Mouse (Mus musculus) kidney, embryonic 16.5 days (tissue): ENCODE measurements around the gene Chit1. TPM values are rescaled to one million over a fixed set of nuclear protein-coding genes. Genes with fewer than 3 reads are reported as not detected.

Experiments used
- ATAC-seq: fragments of 200-750 bp; cut with Nextera tagmentation; 2 replicates; pipeline ENCODE4 v1.8.0; 2017; ENCODE audit warnings: moderate TSS enrichment; ENCODE audit not compliant: low FRiP score, low TSS enrichment
- H3K27ac ChIP-seq: fragments of 300-500 bp; sonication (generic); 2 replicates; pipeline ENCODE4 v1.5.1; 2014; ENCODE audit warnings: low read length
- H3K27me3 ChIP-seq: fragments of 300-500 bp; sonication (generic); 2 replicates; pipeline ENCODE4 v1.6.1; 2014; ENCODE audit warnings: low read length, control low read depth, mixed read lengths; ENCODE audit not compliant: insufficient read depth
- H3K36me3 ChIP-seq: fragments of 300-500 bp; sonication (generic); 2 replicates; pipeline ENCODE4 v1.6.1; 2014; ENCODE audit warnings: low read length, control low read depth, mixed read lengths; ENCODE audit not compliant: insufficient read depth
- H3K4me1 ChIP-seq: fragments of 300-500 bp; sonication (generic); 2 replicates; pipeline ENCODE4 v1.6.1; 2014; ENCODE audit warnings: low read length, control low read depth, mixed read lengths; ENCODE audit not compliant: insufficient read depth
- H3K4me2 ChIP-seq: fragments of 300-500 bp; sonication (generic); replicated peaks from 2 replicates; pipeline ENCODE4 v1.6.1; 2014; ENCODE audit warnings: low read depth, low read length
- H3K4me3 ChIP-seq: fragments of 300-500 bp; sonication (generic); 2 replicates; pipeline ENCODE4 v1.5.1; 2014; ENCODE audit warnings: mild to moderate bottlenecking, low read length
- H3K9ac ChIP-seq: fragments of 300-500 bp; sonication (generic); replicated peaks from 2 replicates; pipeline ENCODE4 v1.6.1; 2014; ENCODE audit warnings: low read length
- H3K9me3 ChIP-seq: fragments of 300-500 bp; sonication (generic); 2 replicates; pipeline ENCODE4 v1.6.1; 2016; ENCODE audit warnings: low read length, control low read depth
- WGBS: fragments of 180-500 bp; shearing (Covaris S2); extraction: QIAGEN DNeasy Blood & Tissue Kit; methylation state at CpG from one replicate; pipeline ENCODE4 v1.1.7; 2014; 5-methylcytosine and 5-hydroxymethylcytosine counted together
- polyA plus RNA-seq: library from polyadenylated mRNA; unstranded; fragments of >200 nt; fragmentation: Nextera tagmentation; extraction: Ambion mirVana; gene quantifications from 2 replicates; pipeline ENCODE4 v1.2.1, GENCODE M21; 2015

Chit1 gene
- polyA plus RNA-seq, 1 experiment from 2014 or later: 0.17 TPM

DNA sequence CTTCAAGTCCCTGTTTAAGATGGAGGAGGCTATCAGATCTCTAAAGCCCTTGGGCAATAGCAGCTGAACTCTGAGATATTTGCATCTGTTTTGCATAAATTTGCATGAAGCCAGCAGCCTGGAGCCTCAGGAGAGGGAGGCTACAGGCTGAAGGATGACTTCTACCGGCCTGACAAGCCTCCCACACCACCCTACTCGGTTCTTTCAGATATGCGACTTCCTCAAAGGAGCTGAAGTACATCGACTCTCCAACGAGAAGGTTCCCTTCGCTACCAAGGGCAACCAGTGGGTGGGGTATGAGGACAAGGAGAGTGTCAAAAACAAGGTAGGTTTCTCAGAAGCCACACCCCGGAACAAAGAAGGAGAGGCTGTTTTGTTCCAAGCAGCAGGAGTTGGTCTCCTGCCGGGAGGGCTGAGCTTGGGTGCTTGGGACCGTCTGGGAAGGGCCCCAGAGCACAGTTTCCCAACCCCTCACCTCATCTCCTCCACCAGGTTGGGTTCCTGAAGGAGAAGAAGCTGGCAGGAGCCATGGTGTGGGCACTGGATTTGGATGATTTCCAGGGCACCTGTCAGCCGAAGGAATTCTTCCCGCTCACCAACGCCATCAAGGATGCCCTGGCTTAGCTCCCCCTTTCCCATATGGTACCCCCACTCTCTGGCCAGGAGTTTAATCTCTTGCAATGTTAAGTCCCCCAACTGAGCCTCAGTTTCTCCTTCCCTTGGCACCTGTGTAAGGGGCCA lies 78.1 kb downstream of the Chit1 start:
- WGBS: 28% methylated on average over 12 of the region's 12 CpGs
- Histone ChIP-seq H3K4me3 (no peak overlapping the region), H3K9me3 (no peaks in the 10 kb centered on the region), H3K4me2 (no peak overlapping the region), H3K27me3 (no peaks in the 10 kb centered on the region), H3K36me3 (no peaks in the 10 kb centered on the region), H3K4me1 (peaks cover 17% of the 10 kb centered on the region), H3K9ac (0 out of 2 replicates have a peak overlapping the region, but pooled peaks have one; percentile 2), H3K27ac (no peak overlapping the region)
- no peak for ATAC-seq

DNA sequence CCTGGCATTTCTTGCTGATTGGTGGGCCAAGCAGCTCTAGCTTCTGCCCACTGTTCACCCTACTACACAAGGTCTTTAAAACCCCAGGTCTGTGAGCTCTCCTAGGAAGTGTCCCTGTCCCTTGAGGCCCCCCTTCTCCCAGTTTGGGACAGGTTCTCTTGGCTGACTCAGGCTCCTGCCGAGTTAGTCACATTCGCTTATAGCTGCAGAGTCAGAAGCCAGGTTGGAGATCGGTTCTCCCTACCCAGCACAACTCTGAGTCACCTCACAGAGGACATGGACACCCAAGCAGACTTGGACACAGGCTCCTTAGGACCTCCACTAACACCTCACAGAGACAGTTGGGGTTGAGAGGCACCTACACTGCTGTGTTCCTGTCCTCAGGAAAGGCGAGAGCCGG lies 80.2 kb downstream of the Chit1 start:
- H3K36me3 ChIP-seq: no peaks in the 10 kb centered on the region
- H3K9ac ChIP-seq: no peak overlapping the region
- no peak for ATAC-seq
- H3K27ac ChIP-seq: no peak overlapping the region
- H3K4me1 ChIP-seq: peaks cover 33% of the 10 kb centered on the region
- H3K27me3 ChIP-seq: no peaks in the 10 kb centered on the region
- WGBS: 76% methylated on average over 5 of the region's 5 CpGs
- H3K4me2 ChIP-seq: no peak overlapping the region
- H3K4me3 ChIP-seq: no peak overlapping the region
- H3K9me3 ChIP-seq: no peaks in the 10 kb centered on the region

DNA sequence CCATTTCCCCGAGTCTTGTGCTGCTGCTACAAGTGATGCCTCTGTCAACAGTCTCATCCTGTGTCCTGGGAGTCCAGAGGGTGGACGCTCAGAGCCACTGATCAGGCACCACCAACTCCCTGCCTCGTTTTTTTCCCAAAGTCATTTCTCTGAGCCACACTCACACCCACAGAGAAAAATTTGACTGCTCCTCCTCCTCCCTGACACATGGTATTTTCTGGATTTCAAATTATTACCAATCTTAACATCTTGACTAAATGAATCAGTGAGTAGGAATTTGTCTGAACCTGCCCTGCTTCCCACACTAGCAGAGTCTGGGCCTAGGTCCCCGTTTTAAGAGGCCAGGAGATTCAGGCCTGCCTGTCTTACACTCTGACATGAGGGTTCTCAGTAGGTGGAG lies 81.0 kb downstream of the Chit1 start:
- Histone ChIP-seq H3K4me2 (no peak overlapping the region), H3K27ac (no peak overlapping the region), H3K4me1 (peaks cover 35% of the 10 kb centered on the region), H3K9ac (no peak overlapping the region), H3K9me3 (no peaks in the 10 kb centered on the region), H3K4me3 (no peak overlapping the region), H3K27me3 (no peaks in the 10 kb centered on the region), H3K36me3 (no peaks in the 10 kb centered on the region)
- no peak for ATAC-seq
- 48% methylated on average over 4 of the region's 4 CpGs for WGBS

- no peak within 1 kb of the TSS for H3K27ac ChIP-seq
- no peak within 1 kb of the TSS for H3K9ac ChIP-seq
- no peaks in the 10 kb centered on the region for H3K36me3 ChIP-seq
- no peaks in the 10 kb centered on the region for H3K27me3 ChIP-seq
- no peaks in the 10 kb centered on the region for H3K9me3 ChIP-seq
- no peak within 1 kb of the TSS for H3K4me3 ChIP-seq
- WGBS: 40% methylated on average over 1 of the region's 1 CpGs
- H3K4me1 ChIP-seq: peaks cover 35% of the 10 kb centered on the region
- H3K4me2 ChIP-seq: no peak within 1 kb of the TSS
- ATAC-seq: no peak
Observed at GRCm38 (mm10) chr1:134193126-134193525, 82.1 kb downstream of the Chit1 start, which contains the start of gene Mybph. TSS of gene Mybph (plus strand) at chr1:134193448.

DNA sequence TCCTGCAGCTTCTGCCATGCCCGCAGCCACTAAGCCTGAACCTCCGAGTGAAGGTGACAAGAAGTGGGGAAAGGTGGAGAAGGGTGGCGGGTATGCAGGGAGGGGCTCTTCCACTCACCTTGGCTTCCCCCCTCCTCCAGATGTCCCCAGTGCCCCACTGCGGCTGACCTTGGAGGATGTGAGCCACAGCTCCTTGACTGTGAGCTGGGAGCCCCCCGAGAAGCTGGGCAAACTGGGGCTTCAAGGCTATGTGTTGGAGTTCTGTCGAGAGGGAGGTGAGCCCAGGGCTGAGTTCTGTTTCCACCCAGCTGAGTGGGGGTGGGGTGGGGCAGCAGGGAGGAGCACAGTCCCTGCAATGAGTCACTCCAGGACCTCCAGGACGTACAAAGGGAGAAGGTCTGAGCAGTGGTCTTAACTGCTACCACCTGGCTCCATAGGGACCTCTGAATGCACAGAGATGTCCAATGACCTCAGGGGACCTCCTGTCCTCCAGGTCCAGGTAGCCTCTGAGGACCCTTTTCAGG lies 82.7 kb downstream of the Chit1 start:
- WGBS: 53% methylated on average over 7 of the region's 7 CpGs
- no peak for ATAC-seq

GRCm38 (mm10) chr1:134194298-134195022 lies 83.4 kb downstream of the Chit1 start:
- Histone ChIP-seq H3K4me1 (peaks cover 31% of the 10 kb centered on the region), H3K36me3 (no peaks in the 10 kb centered on the region), H3K9ac (no peak overlapping the region), H3K27ac (no peak overlapping the region), H3K9me3 (no peaks in the 10 kb centered on the region), H3K4me2 (no peak overlapping the region), H3K27me3 (no peaks in the 10 kb centered on the region), H3K4me3 (no peak overlapping the region)
- WGBS: 54% methylated on average over 16 of the region's 16 CpGs
- ATAC-seq: no peak

More for the DNA sequence above, 82.7 kb downstream of the Chit1 start:
- no peak overlapping the region for H3K27ac ChIP-seq
- H3K4me3 ChIP-seq: no peak overlapping the region
- no peaks in the 10 kb centered on the region for H3K36me3 ChIP-seq
- no peaks in the 10 kb centered on the region for H3K27me3 ChIP-seq
- H3K9me3 ChIP-seq: no peaks in the 10 kb centered on the region
- no peak overlapping the region for H3K4me2 ChIP-seq
- no peak overlapping the region for H3K9ac ChIP-seq
- H3K4me1 ChIP-seq: peaks cover 35% of the 10 kb centered on the region

- H3K27ac ChIP-seq: no peak overlapping the region
- ATAC-seq: no peak
- no peak overlapping the region for H3K9ac ChIP-seq
- no peaks in the 10 kb centered on the region for H3K9me3 ChIP-seq
- H3K4me2 ChIP-seq: no peak overlapping the region
- no peak overlapping the region for H3K4me3 ChIP-seq
- no peaks in the 10 kb centered on the region for H3K36me3 ChIP-seq
- no peaks in the 10 kb centered on the region for H3K27me3 ChIP-seq
- peaks cover 30% of the 10 kb centered on the region for H3K4me1 ChIP-seq
- 16% methylated on average over 2 of the region's 2 CpGs for WGBS
Observed at GRCm38 (mm10) chr1:134195117-134195516, 84.1 kb downstream of the Chit1 start.

- no peak for ATAC-seq
- Histone ChIP-seq H3K27me3 (no peaks in the 10 kb centered on the region), H3K9me3 (no peaks in the 10 kb centered on the region), H3K9ac (0 out of 2 replicates have a peak overlapping the region, but pooled peaks have one; percentile 22), H3K4me1 (peaks cover 30% of the 10 kb centered on the region), H3K36me3 (no peaks in the 10 kb centered on the region), H3K4me2 (no peak overlapping the region), H3K27ac (peak overlapping the region; percentile 37; the same call in 1 of the 2 replicates), H3K4me3 (no peak overlapping the region)
- 27% methylated on average over 3 of the region's 3 CpGs for WGBS
Observed at GRCm38 (mm10) chr1:134195571-134195970, 84.5 kb downstream of the Chit1 start.

GRCm38 (mm10) chr1:134195979-134196378 lies 84.9 kb downstream of the Chit1 start:
- H3K27me3 ChIP-seq: no peaks in the 10 kb centered on the region
- 0 out of 2 replicates have a peak overlapping the region, but pooled peaks have one; percentile 22 for H3K9ac ChIP-seq
- H3K4me3 ChIP-seq: no peak overlapping the region
- no peaks in the 10 kb centered on the region for H3K9me3 ChIP-seq
- no peak for ATAC-seq
- H3K36me3 ChIP-seq: no peaks in the 10 kb centered on the region
- 44% methylated on average over 4 of the region's 4 CpGs for WGBS
- H3K27ac ChIP-seq: peak overlapping the region; percentile 37
- peaks cover 30% of the 10 kb centered on the region for H3K4me1 ChIP-seq
- no peak overlapping the region for H3K4me2 ChIP-seq
